Mouse (Mus musculus): ENCODE results near the gene Ankrd63. TPM values are rescaled to one million over a fixed set of nuclear protein-coding genes. Genes with fewer than 3 reads are reported as not detected.
"Not testable (repeated sequence)": the region's sequence is repeated elsewhere in the genome, so short reads cannot be mapped to it uniquely, and the experiment has no call there.

The Ankrd63 gene
- total RNA-seq, 2 experiments from 2014 or later, result 0.19 TPM; not detected in 1

- ATAC-seq (replicated peaks; ENCODE audit: low FRiP score, poor library complexity, severe bottlenecking), result no peak
Measured at GRCm38 (mm10) chr2:118664975-118665516, 38.7 kb downstream of the Ankrd63 start.

- ATAC-seq (replicated peaks; ENCODE audit: low FRiP score, poor library complexity, severe bottlenecking), result no peak
Measured at GRCm38 (mm10) chr2:118663804-118664766, 39.7 kb downstream of the Ankrd63 start.

GRCm38 (mm10) chr2:118662902-118663803 lies 40.6 kb downstream of the Ankrd63 start, which contains the start of gene Pak6:
Gene Pak6, plus strand, starts transcription at chr2:118663303.
- no peak for ATAC-seq (replicated peaks; ENCODE audit: low FRiP score, poor library complexity, severe bottlenecking)

GRCm38 (mm10) chr2:118661891-118662290 lies 41.9 kb downstream of the Ankrd63 start:
- no peak for ATAC-seq (replicated peaks; ENCODE audit: low FRiP score, poor library complexity, severe bottlenecking)

GRCm38 (mm10) chr2:118659998-118660452 lies 43.7 kb downstream of the Ankrd63 start:
- ATAC-seq (replicated peaks; ENCODE audit: low FRiP score, poor library complexity, severe bottlenecking), result peak; percentile 77

- peak; percentile 8 for ATAC-seq (replicated peaks; ENCODE audit: low FRiP score, poor library complexity, severe bottlenecking)
Measured at GRCm38 (mm10) chr2:118659493-118659892, 44.3 kb downstream of the Ankrd63 start.

- ATAC-seq (replicated peaks; ENCODE audit: low FRiP score, poor library complexity, severe bottlenecking), result peak; percentile 69
Measured at GRCm38 (mm10) chr2:118659077-118659476, 44.7 kb downstream of the Ankrd63 start.

GRCm38 (mm10) chr2:118658457-118658856 lies 45.3 kb downstream of the Ankrd63 start:
- ATAC-seq (replicated peaks; ENCODE audit: low FRiP score, poor library complexity, severe bottlenecking), result peak; percentile 79

- ATAC-seq (replicated peaks; ENCODE audit: low FRiP score, poor library complexity, severe bottlenecking), result no peak
Measured at GRCm38 (mm10) chr2:118656688-118657281, 47.0 kb downstream of the Ankrd63 start.

GRCm38 (mm10) chr2:118650697-118651096 lies 53.1 kb downstream of the Ankrd63 start:
- not testable (repeated sequence) for ATAC-seq (replicated peaks; ENCODE audit: low FRiP score, poor library complexity, severe bottlenecking)

Other genes starting within 250 kb of the Ankrd63 start
- gene Srp14, start 224.3 kb downstream of the Ankrd63 start, total RNA-seq (2015; ENCODE audit: low replicate concordance), result 39.8 and 109 TPM in 2 replicates
- 61.2 and 71.2 TPM in 2 replicates for gene Srp14, start 224.3 kb downstream of the Ankrd63 start, total RNA-seq (2017; ENCODE audit: low replicate concordance)
- 2.1 and 12.7 TPM in 2 replicates for gene Bmf, start 154.3 kb downstream of the Ankrd63 start, total RNA-seq (2015; ENCODE audit: low replicate concordance)
- gene Bmf, start 154.3 kb downstream of the Ankrd63 start, total RNA-seq (2017; ENCODE audit: low replicate concordance), result 1.4 and 3.2 TPM in 2 replicates
- 21.7 and 41.2 TPM in 2 replicates for gene Bub1b, start 105.8 kb downstream of the Ankrd63 start, total RNA-seq (2015; ENCODE audit: low replicate concordance)
- gene Bub1b, start 105.8 kb downstream of the Ankrd63 start, total RNA-seq (2017; ENCODE audit: low replicate concordance), result 36.4 and 48.5 TPM in 2 replicates
- not detected in 2 replicates for gene Pak6, start 40.7 kb downstream of the Ankrd63 start, total RNA-seq (2015; ENCODE audit: low replicate concordance)
- gene Pak6, start 40.7 kb downstream of the Ankrd63 start, total RNA-seq (2017; ENCODE audit: low replicate concordance), result 0.77 TPM in 1 of 2 replicates, not detected in the other
- 30.7 and 38.9 TPM in 2 replicates for gene Plcb2, start 24.5 kb upstream of the Ankrd63 start, total RNA-seq (2015; ENCODE audit: low replicate concordance)
- 13.7 and 17.6 TPM in 2 replicates for gene Plcb2, start 24.5 kb upstream of the Ankrd63 start, total RNA-seq (2017; ENCODE audit: low replicate concordance)
- gene Inafm2, start 41.8 kb upstream of the Ankrd63 start, total RNA-seq (2015; ENCODE audit: low replicate concordance), result 6.5 and 10.4 TPM in 2 replicates
- 3.5 and 4.6 TPM in 2 replicates for gene Inafm2, start 41.8 kb upstream of the Ankrd63 start, total RNA-seq (2017; ENCODE audit: low replicate concordance)
- gene Ccdc9b, start 58.7 kb upstream of the Ankrd63 start, total RNA-seq (2015; ENCODE audit: low replicate concordance), result not detected in 2 replicates
- gene Ccdc9b, start 58.7 kb upstream of the Ankrd63 start, total RNA-seq (2017; ENCODE audit: low replicate concordance), result 0.17 TPM in 1 of 2 replicates, not detected in the other
- gene Phgr1, start 68.8 kb upstream of the Ankrd63 start, total RNA-seq (2015; ENCODE audit: low replicate concordance), result not detected in 2 replicates
- not detected in 2 replicates for gene Phgr1, start 68.8 kb upstream of the Ankrd63 start, total RNA-seq (2017; ENCODE audit: low replicate concordance)
- gene Disp2, start 75.8 kb upstream of the Ankrd63 start, total RNA-seq (2015; ENCODE audit: low replicate concordance), result not detected in 2 replicates
- 0.14 TPM in 1 of 2 replicates, not detected in the other for gene Disp2, start 75.8 kb upstream of the Ankrd63 start, total RNA-seq (2017; ENCODE audit: low replicate concordance)
- 16.5 and 19.8 TPM in 2 replicates for gene Knstrn, start 110.0 kb upstream of the Ankrd63 start, total RNA-seq (2015; ENCODE audit: low replicate concordance)
- gene Knstrn, start 110.0 kb upstream of the Ankrd63 start, total RNA-seq (2017; ENCODE audit: low replicate concordance), result 51.9 and 67.3 TPM in 2 replicates
- 1.9 and 8.1 TPM in 2 replicates for gene Ivd, start 158.0 kb upstream of the Ankrd63 start, total RNA-seq (2015; ENCODE audit: low replicate concordance)
- gene Ivd, start 158.0 kb upstream of the Ankrd63 start, total RNA-seq (2017; ENCODE audit: low replicate concordance), result 4.2 and 4.8 TPM in 2 replicates
- 1.3 and 2.3 TPM in 2 replicates for gene Bahd1, start 196.4 kb upstream of the Ankrd63 start, total RNA-seq (2015; ENCODE audit: low replicate concordance)
- gene Bahd1, start 196.4 kb upstream of the Ankrd63 start, total RNA-seq (2017; ENCODE audit: low replicate concordance), result 3.2 and 4.3 TPM in 2 replicates
- gene Chst14, start 222.5 kb upstream of the Ankrd63 start, total RNA-seq (2015; ENCODE audit: low replicate concordance), result 1.5 and 2.7 TPM in 2 replicates
- gene Chst14, start 222.5 kb upstream of the Ankrd63 start, total RNA-seq (2017; ENCODE audit: low replicate concordance), result 0.43 TPM in 1 of 2 replicates, not detected in the other

Measured in erythroblast, adult 5-6 weeks (primary cell).